Mouse (Mus musculus) forebrain, postnatal 0 days (tissue): ENCODE measurements at regions not wholly inside any gene's neighbourhood (a gene's known extent, or its start where the extent isn't known, plus 50 kb on each side); places are given as distances from the start of the nearest gene placed in this dataset.

ENCODE experiments used
- ATAC-seq: fragments of 200-750 bp; cut with Nextera tagmentation; 2 replicates; pipeline ENCODE4 v1.8.0; 2017; ENCODE audit warnings: mild to moderate bottlenecking, moderate library complexity
- DNase-seq: peaks from one replicate; pipeline ENCODE4 v3.0.0-alpha.2; 2015
- H3K27ac ChIP-seq: fragments of 300-500 bp; sonication (generic); 2 replicates; pipeline ENCODE4 v1.5.1; 2014; ENCODE audit warnings: low read depth, mild to moderate bottlenecking, antibody characterized with exemption, low read length, moderate library complexity, mixed read lengths
- H3K27me3 ChIP-seq: fragments of 300-500 bp; sonication (generic); 2 replicates; pipeline ENCODE4 v1.6.1; 2014; ENCODE audit warnings: mild to moderate bottlenecking, low read length, mixed read lengths; ENCODE audit not compliant: insufficient read depth
- H3K36me3 ChIP-seq: fragments of 300-500 bp; sonication (generic); 2 replicates; pipeline ENCODE4 v1.6.1; 2014; ENCODE audit warnings: mild to moderate bottlenecking, moderate library complexity; ENCODE audit not compliant: insufficient read depth
- H3K4me1 ChIP-seq: fragments of 300-500 bp; sonication (generic); 2 replicates; pipeline ENCODE4 v1.6.1; 2014; ENCODE audit warnings: antibody characterized with exemption; ENCODE audit not compliant: insufficient read depth
- H3K4me2 ChIP-seq: fragments of 300-500 bp; sonication (generic); 2 replicates; pipeline ENCODE4 v1.6.1; 2014; ENCODE audit warnings: low read depth, mild to moderate bottlenecking, moderate library complexity
- H3K4me3 ChIP-seq: fragments of 300-500 bp; sonication (generic); 2 replicates; pipeline ENCODE4 v1.5.1; 2014; ENCODE audit warnings: low read depth, low read length, mixed read lengths
- H3K9ac ChIP-seq: fragments of 300-500 bp; sonication (generic); 2 replicates; pipeline ENCODE4 v1.6.1; 2014; ENCODE audit warnings: mild to moderate bottlenecking
- H3K9me3 ChIP-seq: fragments of 300-500 bp; sonication (generic); 2 replicates; pipeline ENCODE4 v1.6.1; 2016; ENCODE audit warnings: low read length
- CTCF ChIP-seq: sonication (generic); IDR thresholded peaks from 2 replicates; pipeline ENCODE4 v1.5.1; 2016; ENCODE audit warnings: antibody characterized with exemption, control low read depth, low read depth
- whole genome bisulfite sequencing: fragments of 180-500 bp; shearing (Covaris S2); extraction: QIAGEN DNeasy Blood & Tissue Kit; methylation state at CpG from one replicate; pipeline ENCODE4 v1.1.7; 2014; 5-methylcytosine and 5-hydroxymethylcytosine counted together

GRCm38 (mm10) chrX:11776236-11776899 is 383.8 kb downstream of the Bcor start:
- DNase-seq, result no peak
- H3K36me3 ChIP-seq, result no peaks in the 10 kb centered on the region
- H3K27me3 ChIP-seq, result no peaks in the 10 kb centered on the region
- no peak for TF ChIP-seq CTCF
- ATAC-seq, result no peak
- no peak overlapping the region for H3K27ac ChIP-seq
- H3K9me3 ChIP-seq, result no peaks in the 10 kb centered on the region
- H3K4me2 ChIP-seq, result no peak overlapping the region
- 75% methylated on average over 6 of the region's 6 CpGs for WGBS
- H3K4me1 ChIP-seq, result no peaks in the 10 kb centered on the region
- H3K4me3 ChIP-seq, result no peak overlapping the region
- no peak overlapping the region for H3K9ac ChIP-seq

GRCm38 (mm10) chrX:11795010-11795409 is 365.1 kb downstream of the Bcor start:
- H3K27me3 ChIP-seq, result no peaks in the 10 kb centered on the region
- no peak for ATAC-seq
- H3K4me1 ChIP-seq, result no peaks in the 10 kb centered on the region
- H3K4me2 ChIP-seq, result no peak overlapping the region
- no peaks in the 10 kb centered on the region for H3K36me3 ChIP-seq
- H3K9me3 ChIP-seq, result no peaks in the 10 kb centered on the region
- H3K27ac ChIP-seq, result no peak overlapping the region
- no peak for DNase-seq
- H3K4me3 ChIP-seq, result no peak overlapping the region
- 80% methylated on average over 6 of the region's 6 CpGs for WGBS
- H3K9ac ChIP-seq, result no peak overlapping the region
- TF ChIP-seq CTCF, result no peak

- Histone ChIP-seq H3K4me3 (no peak overlapping the region), H3K36me3 (no peaks in the 10 kb centered on the region), H3K9ac (no peak overlapping the region), H3K4me1 (no peaks in the 10 kb centered on the region), H3K27ac (no peak overlapping the region), H3K9me3 (no peaks in the 10 kb centered on the region), H3K4me2 (no peak overlapping the region), H3K27me3 (no peaks in the 10 kb centered on the region)
- ATAC-seq (no peak), DNase-seq (peak; percentile 59)
- peak; percentile 23; the same call in 1 of the 2 replicates for TF ChIP-seq CTCF
- 20% methylated on average over 11 of the region's 11 CpGs for WGBS
These were observed 362.3 kb downstream of the Bcor start for GRCm38 (mm10) chrX:11797870-11798269.

- DNase-seq (no peak), ATAC-seq (no peak)
- TF ChIP-seq CTCF, result no peak
- WGBS, result 23% methylated on average over 3 of the region's 3 CpGs
- no peak overlapping the region for H3K4me3 ChIP-seq
- H3K4me1 ChIP-seq, result no peaks in the 10 kb centered on the region
- no peak overlapping the region for H3K27ac ChIP-seq
- no peak overlapping the region for H3K9ac ChIP-seq
- H3K4me2 ChIP-seq, result no peak overlapping the region
- H3K27me3 ChIP-seq, result no peaks in the 10 kb centered on the region
- H3K36me3 ChIP-seq, result no peaks in the 10 kb centered on the region
- H3K9me3 ChIP-seq, result no peaks in the 10 kb centered on the region
These were observed 361.8 kb downstream of the Bcor start for GRCm38 (mm10) chrX:11798326-11798725.

GRCm38 (mm10) chrX:11800400-11800941 is 359.7 kb downstream of the Bcor start:
- 53% methylated on average over 16 of the region's 16 CpGs for WGBS
- H3K9ac ChIP-seq, result no peak overlapping the region
- H3K4me2 ChIP-seq, result no peak overlapping the region; the same call in 1 of the 2 replicates
- no peaks in the 10 kb centered on the region for H3K9me3 ChIP-seq
- H3K27me3 ChIP-seq, result no peaks in the 10 kb centered on the region
- H3K4me1 ChIP-seq, result no peaks in the 10 kb centered on the region
- H3K36me3 ChIP-seq, result no peaks in the 10 kb centered on the region
- DNase-seq (peak; percentile 76), ATAC-seq (peak; percentile 88)
- no peak overlapping the region for H3K4me3 ChIP-seq
- no peak overlapping the region for H3K27ac ChIP-seq
- TF ChIP-seq CTCF, result no peak

- H3K27me3 ChIP-seq, result no peaks in the 10 kb centered on the region
- H3K9ac ChIP-seq, result no peak overlapping the region
- H3K4me1 ChIP-seq, result no peaks in the 10 kb centered on the region
- H3K9me3 ChIP-seq, result no peaks in the 10 kb centered on the region
- TF ChIP-seq CTCF, result peak; percentile 52
- WGBS, result 44% methylated on average over 3 of the region's 3 CpGs
- no peak overlapping the region for H3K4me3 ChIP-seq
- no peak overlapping the region for H3K4me2 ChIP-seq
- no peak overlapping the region for H3K27ac ChIP-seq
- no peak for ATAC-seq
- no peaks in the 10 kb centered on the region for H3K36me3 ChIP-seq
- DNase-seq, result no peak
These were observed 358.9 kb downstream of the Bcor start for GRCm38 (mm10) chrX:11801208-11801607.

GRCm38 (mm10) chrX:11801621-11802020 is 358.5 kb downstream of the Bcor start:
- Histone ChIP-seq H3K27me3 (no peaks in the 10 kb centered on the region), H3K27ac (no peak overlapping the region), H3K9me3 (no peaks in the 10 kb centered on the region), H3K4me3 (no peak overlapping the region), H3K9ac (no peak overlapping the region), H3K4me2 (no peak overlapping the region), H3K36me3 (no peaks in the 10 kb centered on the region), H3K4me1 (no peaks in the 10 kb centered on the region)
- 59% methylated on average over 12 of the region's 12 CpGs for WGBS
- no peak for TF ChIP-seq CTCF
- DNase-seq (no peak), ATAC-seq (no peak)
